Mouse (Mus musculus) forebrain, embryonic 10.5 days (tissue): ENCODE data around the gene Syngr3. TPM values are rescaled to one million over a fixed set of nuclear protein-coding genes. Genes with fewer than 3 reads are reported as not detected.
A peak's percentile ranks its signal among the peaks of the same experiment; 100 is the strongest.

Experiments used
- DNase-seq: peaks from one replicate; pipeline ENCODE4 v3.0.0-alpha.2; 2017; ENCODE audit warnings: low spot score; ENCODE audit errors: extremely low spot score
- H3K27ac ChIP-seq: fragments of 300-500 bp; sonication (generic); 2 replicates; pipeline ENCODE4 v1.5.1; 2016; ENCODE audit warnings: mild to moderate bottlenecking
- H3K27me3 ChIP-seq: fragments of 300-500 bp; sonication (generic); 2 replicates; pipeline ENCODE4 v1.6.1; 2016; ENCODE audit warnings: mild to moderate bottlenecking; ENCODE audit not compliant: poor library complexity, severe bottlenecking
- H3K36me3 ChIP-seq: fragments of 300-500 bp; sonication (generic); replicated peaks from 2 replicates; pipeline ENCODE4 v1.6.1; 2016; ENCODE audit warnings: mild to moderate bottlenecking, moderate library complexity
- H3K4me1 ChIP-seq: fragments of 300-500 bp; sonication (generic); 2 replicates; pipeline ENCODE4 v1.6.1; 2016
- H3K4me3 ChIP-seq: fragments of 300-500 bp; sonication (generic); 2 replicates; pipeline ENCODE4 v1.5.1; 2016; ENCODE audit warnings: mild to moderate bottlenecking, moderate library complexity
- H3K9me3 ChIP-seq: fragments of 300-500 bp; sonication (generic); 2 replicates; pipeline ENCODE4 v1.6.1; 2016; ENCODE audit warnings: mild to moderate bottlenecking, moderate library complexity
- WGBS: fragments of 180-500 bp; shearing (Covaris S2); methylation state at CpG from one replicate; pipeline ENCODE4 v1.1.7; 2016; 5-methylcytosine and 5-hydroxymethylcytosine counted together
- polyA plus RNA-seq: library from polyadenylated mRNA; unstranded; fragments of >200 nt; fragmentation: Nextera tagmentation; extraction: Ambion mirVana; gene quantifications from 2 replicates; pipeline ENCODE4 v1.2.1, GENCODE M21; 2016

Syngr3 gene
- polyA plus RNA-seq, 1 experiment from 2014 or later: 11.0 TPM

DNA sequence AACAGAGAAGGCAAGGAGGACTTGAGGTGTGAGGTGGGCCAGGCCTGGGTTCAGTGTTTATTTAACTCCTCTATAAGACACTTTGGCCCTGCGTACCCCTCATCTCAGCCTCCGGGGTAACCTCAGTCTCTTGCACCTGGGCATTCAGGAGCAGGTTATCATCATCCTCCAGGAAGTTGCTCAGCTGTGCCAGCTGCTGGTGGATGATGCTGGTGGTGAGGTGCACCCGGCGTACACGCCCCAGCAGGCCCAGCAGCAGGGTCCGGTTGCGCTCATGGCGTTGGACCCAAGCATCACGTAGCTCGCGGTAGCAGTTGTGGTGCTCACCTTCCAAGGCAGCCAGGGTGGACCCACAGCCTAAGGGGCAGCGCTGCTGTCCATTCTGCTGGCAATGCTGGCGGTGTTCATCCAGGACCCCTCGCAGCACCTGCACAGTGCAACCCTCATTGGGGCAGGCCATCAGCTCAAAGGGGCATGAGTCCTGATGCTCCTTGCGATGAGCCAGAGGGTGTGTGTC is 26.5 kb upstream of the Syngr3 start:
- Histone ChIP-seq H3K27ac (no peak overlapping the region), H3K4me3 (0 out of 2 replicates have a peak overlapping the region, but pooled peaks have one; percentile 12), H3K4me1 (peaks cover 21% of the 10 kb centered on the region), H3K27me3 (no peaks in the 10 kb centered on the region), H3K9me3 (no peaks in the 10 kb centered on the region), H3K36me3 (peaks cover 48% of the 10 kb centered on the region)
- DNase-seq: no peak
- 95% methylated on average over 15 of the region's 15 CpGs for WGBS

DNA sequence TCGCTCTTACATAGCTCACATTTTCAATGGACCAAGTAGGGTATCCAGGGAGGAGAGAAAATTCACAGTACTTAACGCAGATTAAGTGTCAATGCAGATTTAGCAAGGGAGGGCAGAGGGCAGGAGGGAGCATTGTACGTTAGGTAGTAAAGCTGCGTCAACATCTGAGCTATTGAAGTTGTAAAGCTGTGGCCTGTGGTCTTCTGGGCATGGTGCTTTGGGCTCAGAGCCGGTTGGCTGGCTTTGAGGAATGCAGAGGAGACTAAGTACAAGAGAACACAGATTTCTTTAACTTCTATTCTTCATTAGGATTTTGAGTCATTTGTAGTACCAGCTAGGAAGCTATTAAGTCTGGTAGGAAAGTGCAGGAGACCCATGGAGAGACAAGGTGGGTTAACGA is 25.8 kb upstream of the Syngr3 start:
- Histone ChIP-seq H3K9me3 (no peaks in the 10 kb centered on the region), H3K27me3 (no peaks in the 10 kb centered on the region), H3K36me3 (peaks cover 42% of the 10 kb centered on the region), H3K4me1 (peaks cover 17% of the 10 kb centered on the region), H3K4me3 (no peak overlapping the region), H3K27ac (no peak overlapping the region)
- DNase-seq: no peak
- WGBS: 50% methylated on average over 6 of the region's 6 CpGs

DNA sequence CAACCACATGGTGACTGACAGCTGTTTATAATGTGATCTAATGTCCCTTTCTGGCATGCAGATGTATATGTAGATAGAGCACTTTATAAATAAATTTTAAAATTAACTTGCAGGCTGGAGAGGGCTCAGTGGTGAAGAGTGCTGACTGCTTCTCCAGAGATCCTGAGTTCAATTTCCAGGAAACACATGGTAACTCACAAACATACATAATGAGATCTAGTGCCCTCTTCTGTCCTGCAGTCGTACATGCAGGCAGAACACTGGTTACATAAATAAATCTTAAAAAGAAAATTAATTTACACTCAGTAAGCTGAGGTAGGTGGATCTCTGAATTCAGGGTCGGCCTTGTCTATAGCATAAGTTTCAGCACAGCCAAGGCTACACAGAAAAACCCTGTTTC is 18.9 kb upstream of the Syngr3 start:
- H3K4me1 ChIP-seq: peaks cover 19% of the 10 kb centered on the region
- H3K4me3 ChIP-seq: no peak overlapping the region
- no peak for DNase-seq
- 36% methylated on average over 2 of the region's 2 CpGs for WGBS
- no peaks in the 10 kb centered on the region for H3K27me3 ChIP-seq
- H3K9me3 ChIP-seq: no peaks in the 10 kb centered on the region
- H3K27ac ChIP-seq: no peak overlapping the region
- H3K36me3 ChIP-seq: peaks cover 23% of the 10 kb centered on the region

DNA sequence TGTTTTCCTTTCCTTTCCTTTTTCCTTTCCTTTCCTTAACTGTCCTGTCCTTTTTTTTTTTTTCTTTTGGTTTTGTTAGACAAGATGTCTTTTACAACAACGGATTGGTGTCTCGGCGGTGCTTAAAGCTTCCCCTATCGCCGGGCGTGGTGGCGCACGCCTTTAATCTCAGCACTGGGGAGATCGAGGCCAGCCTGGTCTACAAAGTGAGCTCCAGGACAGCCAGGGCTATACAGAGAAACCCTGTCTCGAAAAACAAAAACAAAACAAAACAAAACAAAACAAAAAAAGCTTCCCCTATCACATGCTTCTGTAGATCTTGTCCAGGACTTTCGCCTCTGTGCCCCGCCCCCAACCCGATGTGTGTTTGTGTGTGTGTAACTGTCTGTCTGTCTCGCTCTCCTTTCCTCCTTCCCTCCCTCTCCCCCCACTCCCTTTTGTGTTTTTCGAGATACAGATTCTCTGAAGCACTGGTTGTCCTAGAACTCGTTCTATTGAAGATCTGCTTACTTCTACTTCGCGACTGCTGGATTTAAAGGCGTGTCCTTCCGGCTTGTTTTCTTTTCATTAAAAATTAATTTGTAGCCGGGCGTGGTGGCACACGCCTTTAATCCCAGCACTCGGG is 18.2 kb upstream of the Syngr3 start:
- Histone ChIP-seq H3K9me3 (no peaks in the 10 kb centered on the region), H3K4me3 (peak overlapping the region; percentile 92), H3K27me3 (no peaks in the 10 kb centered on the region), H3K4me1 (peaks cover 19% of the 10 kb centered on the region), H3K36me3 (peaks cover 29% of the 10 kb centered on the region), H3K27ac (peak overlapping the region; percentile 90)
- 7% methylated on average over 24 of the region's 24 CpGs for WGBS
- DNase-seq: no peak

DNA sequence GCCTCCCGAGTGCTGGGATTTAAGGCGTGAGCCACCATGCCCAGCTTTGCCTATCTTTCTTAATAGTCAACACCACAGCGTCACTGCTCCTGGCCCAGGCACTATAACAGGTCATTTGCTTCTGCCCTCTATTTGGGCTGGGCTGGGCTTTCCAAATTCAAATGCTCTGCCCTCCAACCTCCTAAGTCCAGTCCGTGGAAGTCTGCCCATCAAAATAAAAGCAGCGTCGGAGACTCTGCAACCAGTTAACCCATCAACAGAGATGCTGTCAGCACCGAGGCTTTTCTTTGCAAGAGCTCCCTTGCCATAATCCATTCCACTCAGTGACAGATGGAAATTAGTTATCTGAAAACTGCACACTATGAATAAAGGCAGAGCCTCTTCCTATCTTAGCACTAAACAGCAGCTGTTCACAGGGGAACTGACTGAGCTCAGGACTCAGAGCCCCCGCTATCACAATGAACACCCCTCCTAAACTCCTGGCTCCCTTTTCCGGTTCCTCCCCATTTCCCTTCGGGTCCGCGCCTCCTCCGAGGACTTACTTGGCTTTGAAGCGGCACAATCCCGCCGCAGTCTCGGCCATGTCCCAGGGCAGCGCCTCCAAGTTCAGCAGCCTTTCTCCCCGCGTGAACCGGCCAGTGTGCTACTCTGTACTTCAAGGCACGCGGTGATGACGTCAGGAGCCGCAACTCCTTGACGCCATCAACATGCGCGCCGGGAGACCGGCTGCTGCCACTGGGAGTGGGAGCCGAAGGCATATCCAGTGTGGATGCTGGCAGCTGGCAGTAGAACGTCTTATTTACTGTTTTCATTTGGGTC is 17.4 kb upstream of the Syngr3 start, which contains the start of gene Tbl3:
TSS of gene Tbl3 (minus strand) at position 679 of the 819 bp plus-strand sequence.
- peaks cover 19% of the 10 kb centered on the region for H3K4me1 ChIP-seq
- peak within 1 kb of the TSS; percentile 92 for H3K4me3 ChIP-seq
- H3K27me3 ChIP-seq: no peaks in the 10 kb centered on the region
- peaks cover 36% of the 10 kb centered on the region for H3K36me3 ChIP-seq
- DNase-seq: peak; percentile 94
- 5% methylated on average over 32 of the region's 32 CpGs for WGBS
- H3K27ac ChIP-seq: peak within 1 kb of the TSS; percentile 90
- no peaks in the 10 kb centered on the region for H3K9me3 ChIP-seq

DNA sequence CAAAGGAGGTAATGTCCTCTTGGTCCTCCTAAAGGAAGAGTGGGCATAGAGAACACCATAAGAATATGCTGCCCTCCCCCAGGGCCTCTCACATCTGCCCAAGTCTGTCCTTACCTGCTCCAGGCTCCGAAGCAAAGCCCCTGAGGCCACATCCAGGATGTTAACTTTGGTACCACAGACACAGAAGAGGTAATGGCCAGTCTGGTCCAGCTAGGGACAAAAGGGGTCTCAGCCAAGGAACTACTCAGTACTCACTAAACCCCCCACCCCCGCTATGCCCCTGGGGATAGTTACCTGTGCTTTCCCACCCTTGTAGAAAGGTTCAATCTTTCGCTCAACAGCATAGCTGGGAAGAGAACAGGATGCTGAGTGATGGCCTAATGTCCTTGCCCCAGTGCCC is 16.1 kb upstream of the Syngr3 start:
- peaks cover 19% of the 10 kb centered on the region for H3K4me1 ChIP-seq
- H3K9me3 ChIP-seq: no peaks in the 10 kb centered on the region
- peaks cover 50% of the 10 kb centered on the region for H3K36me3 ChIP-seq
- WGBS: 95% methylated on average over 3 of the region's 3 CpGs
- peak overlapping the region; percentile 92 for H3K4me3 ChIP-seq
- no peaks in the 10 kb centered on the region for H3K27me3 ChIP-seq
- H3K27ac ChIP-seq: no peak overlapping the region
- DNase-seq: no peak

DNA sequence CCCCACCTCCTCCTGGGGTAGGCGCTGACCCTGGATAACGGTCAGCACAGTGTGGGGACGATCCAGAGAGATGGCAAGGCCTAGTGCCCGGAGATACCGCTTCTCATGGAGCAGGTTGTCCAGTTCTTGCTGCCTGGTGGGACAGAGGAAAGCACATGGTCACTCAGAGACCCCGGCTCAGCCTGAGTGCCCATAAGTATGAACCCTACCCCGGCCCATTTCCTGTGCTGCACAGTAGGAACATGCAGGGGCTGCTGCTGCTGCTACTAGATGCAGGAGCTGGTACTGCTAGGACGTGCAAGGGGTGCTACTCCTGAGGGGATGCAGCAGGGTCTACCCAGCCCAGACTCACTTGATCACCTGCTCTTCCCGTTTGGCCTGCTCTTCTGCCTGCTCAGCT is 11.5 kb upstream of the Syngr3 start:
- Histone ChIP-seq H3K4me1 (peaks cover 32% of the 10 kb centered on the region), H3K4me3 (0 out of 2 replicates have a peak overlapping the region, but pooled peaks have one; percentile 3), H3K36me3 (peaks cover 66% of the 10 kb centered on the region), H3K27ac (no peak overlapping the region), H3K9me3 (no peaks in the 10 kb centered on the region), H3K27me3 (0 out of 2 replicates have a peak, but pooled peaks cover 6% of the 10 kb centered on the region)
- no peak for DNase-seq
- WGBS: 90% methylated on average over 9 of the region's 9 CpGs

DNA sequence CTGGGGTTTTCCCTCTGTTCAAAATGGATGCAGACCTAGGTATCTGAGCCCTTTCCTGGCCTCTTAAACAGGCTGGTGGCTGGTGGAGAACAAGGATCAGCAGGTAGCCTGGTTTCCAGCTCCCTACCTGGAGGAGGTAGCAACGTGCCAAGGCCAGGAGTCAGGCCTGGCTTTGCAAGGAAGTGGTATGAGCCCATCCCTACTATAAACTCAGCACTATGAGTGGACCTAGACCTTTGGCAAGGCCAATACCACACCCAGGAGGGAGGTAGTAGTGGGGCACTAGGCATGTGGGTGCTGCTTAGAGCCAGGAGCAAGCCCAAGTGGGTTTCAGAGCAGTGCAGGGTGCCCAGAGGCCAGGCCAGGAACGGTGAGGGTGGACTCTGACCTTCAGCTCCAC is 9.7 kb upstream of the Syngr3 start:
- Histone ChIP-seq H3K36me3 (peaks cover 52% of the 10 kb centered on the region), H3K27me3 (0 out of 2 replicates have a peak, but pooled peaks cover 6% of the 10 kb centered on the region), H3K27ac (no peak overlapping the region), H3K4me1 (peaks cover 36% of the 10 kb centered on the region), H3K9me3 (no peaks in the 10 kb centered on the region), H3K4me3 (no peak overlapping the region)
- 79% methylated on average over 2 of the region's 2 CpGs for WGBS
- DNase-seq: no peak

DNA sequence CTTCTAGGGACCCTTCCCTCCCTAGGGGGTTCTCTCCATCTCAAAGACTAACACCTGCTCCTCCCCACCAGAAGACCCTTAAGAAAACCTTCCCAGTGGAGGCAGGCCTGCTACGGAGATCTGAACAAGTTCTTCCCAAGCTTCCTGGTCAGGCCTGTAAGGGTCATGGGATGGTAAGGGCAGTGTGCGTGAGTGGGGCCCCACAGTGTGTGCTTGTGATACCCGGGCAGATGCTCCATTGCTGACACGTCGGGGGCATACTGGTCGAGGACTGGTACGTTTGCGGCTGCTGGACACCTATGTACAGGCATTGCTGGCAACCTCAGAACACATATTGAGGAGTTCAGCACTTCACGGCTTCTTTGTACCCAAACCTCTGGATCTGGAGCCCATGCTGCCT is 9.0 kb upstream of the Syngr3 start:
- H3K9me3 ChIP-seq: no peaks in the 10 kb centered on the region
- DNase-seq: no peak
- H3K4me1 ChIP-seq: peaks cover 41% of the 10 kb centered on the region
- peaks cover 50% of the 10 kb centered on the region for H3K36me3 ChIP-seq
- H3K27me3 ChIP-seq: 0 out of 2 replicates have a peak, but pooled peaks cover 6% of the 10 kb centered on the region
- H3K4me3 ChIP-seq: no peak overlapping the region; the same call in 1 of the 2 replicates
- H3K27ac ChIP-seq: 0 out of 2 replicates have a peak overlapping the region, but pooled peaks have one; percentile 13
- WGBS: 70% methylated on average over 9 of the region's 9 CpGs

DNA sequence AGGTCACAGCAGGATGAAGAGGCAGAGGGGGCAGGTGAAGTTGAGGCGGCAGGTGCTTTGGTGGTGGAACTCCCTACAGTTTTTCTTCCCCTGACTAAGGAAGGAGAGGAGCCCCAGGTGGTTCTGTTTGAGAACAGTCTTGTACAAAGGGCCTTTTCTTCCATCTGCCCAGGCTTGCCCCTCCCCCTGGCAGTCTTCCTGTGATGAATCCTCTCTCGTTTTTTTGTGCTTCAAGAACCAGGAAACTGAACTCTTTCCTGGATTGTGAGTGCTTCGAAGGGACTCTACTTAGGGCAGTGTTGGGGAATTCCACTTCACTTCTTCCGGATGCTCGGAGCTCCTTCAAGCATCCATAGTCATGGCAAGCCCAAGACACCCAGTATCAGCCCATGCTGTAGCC is 8.2 kb upstream of the Syngr3 start:
- DNase-seq: no peak
- peaks cover 49% of the 10 kb centered on the region for H3K36me3 ChIP-seq
- 0 out of 2 replicates have a peak overlapping the region, but pooled peaks have one; percentile 13 for H3K27ac ChIP-seq
- H3K27me3 ChIP-seq: 0 out of 2 replicates have a peak, but pooled peaks cover 6% of the 10 kb centered on the region
- 26% methylated on average over 5 of the region's 5 CpGs for WGBS
- no peaks in the 10 kb centered on the region for H3K9me3 ChIP-seq
- peaks cover 41% of the 10 kb centered on the region for H3K4me1 ChIP-seq
- 0 out of 2 replicates have a peak overlapping the region, but pooled peaks have one; percentile 12 for H3K4me3 ChIP-seq

DNA sequence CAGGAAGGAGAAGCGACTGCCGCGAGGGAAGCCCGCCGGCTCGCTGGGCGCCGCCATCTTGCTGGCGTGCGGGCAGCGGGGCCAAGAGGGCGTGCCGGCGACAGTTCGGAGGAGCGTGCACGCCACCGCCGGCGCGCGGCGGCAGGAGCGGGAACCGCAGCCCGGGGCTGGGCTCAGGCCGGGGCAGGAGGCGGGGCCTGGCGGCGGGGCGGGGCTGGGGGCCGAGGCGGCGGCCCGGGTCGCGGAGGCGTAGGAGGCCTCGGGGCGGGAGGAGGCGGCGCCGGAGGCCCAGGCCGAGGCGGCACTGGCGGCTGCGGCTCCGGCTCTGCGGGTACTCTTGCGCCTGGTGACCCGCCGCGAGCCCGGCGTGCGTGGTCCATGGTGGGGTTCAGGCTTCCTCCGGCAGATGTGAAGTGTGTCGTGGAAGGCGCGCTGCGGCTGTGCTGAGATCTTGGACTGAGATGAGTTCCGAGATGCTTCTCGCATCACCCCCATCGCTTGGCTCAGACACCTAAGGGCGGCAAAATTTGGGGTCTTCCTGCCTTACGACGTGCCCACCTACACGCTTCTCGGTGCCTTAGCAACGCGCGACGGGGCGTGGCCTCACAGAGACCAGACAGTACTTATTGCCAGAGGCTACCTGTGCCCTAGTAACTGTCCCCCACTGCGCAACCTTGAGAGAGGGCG is 6.4 kb upstream of the Syngr3 start, which contains the start of the genes Gfer and Noxo1:
TSS of gene Gfer (minus strand) at position 146 of the 687 bp plus-strand sequence.
TSS of gene Noxo1 (plus strand) at position 224 of the 687 bp plus-strand sequence.
- peak; percentile 83 for DNase-seq
- Histone ChIP-seq H3K9me3 (no peaks in the 10 kb centered on the region), H3K27ac (peak within 1 kb of the TSS; percentile 94), H3K4me3 (peak within 1 kb of the TSS; percentile 84), H3K36me3 (peaks cover 43% of the 10 kb centered on the region), H3K4me1 (peaks cover 41% of the 10 kb centered on the region), H3K27me3 (peaks cover 17% of the 10 kb centered on the region)
- under 1% methylated on average over 76 of the region's 76 CpGs for WGBS

DNA sequence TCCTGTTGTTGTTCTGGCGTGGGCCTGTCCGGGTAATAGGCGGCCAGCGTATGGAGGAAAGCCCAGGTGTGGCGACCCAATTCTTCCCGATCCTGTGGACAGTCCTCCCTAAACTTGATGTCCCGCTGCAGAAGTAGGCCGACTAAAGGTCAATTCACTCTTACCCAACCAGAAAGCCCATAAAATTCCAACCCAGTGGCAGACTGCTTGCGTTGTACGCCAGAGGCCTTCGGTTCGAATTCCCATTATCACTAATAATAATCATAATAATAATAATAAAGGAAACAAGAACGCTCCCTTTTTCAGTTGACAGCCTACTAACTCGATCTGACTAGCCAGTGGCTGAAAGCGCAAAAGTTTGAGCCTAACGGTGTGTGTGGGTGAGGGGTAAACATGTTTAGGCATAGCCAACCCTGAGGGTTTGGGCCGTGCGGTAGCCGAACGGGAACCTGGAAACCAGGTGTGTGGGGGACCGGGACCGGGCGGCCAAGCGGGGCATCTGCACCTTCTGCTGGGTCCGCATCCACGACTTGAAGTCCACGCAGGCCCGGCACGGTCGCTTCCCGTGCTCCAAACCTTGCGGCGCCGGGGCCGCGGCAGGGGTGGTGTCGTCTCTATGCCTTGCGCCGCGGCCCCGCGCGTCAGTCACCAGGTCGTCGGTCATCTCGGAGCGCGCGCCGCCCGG is 5.7 kb upstream of the Syngr3 start:
- no peak for DNase-seq
- peaks cover 24% of the 10 kb centered on the region for H3K27me3 ChIP-seq
- no peaks in the 10 kb centered on the region for H3K9me3 ChIP-seq
- peak overlapping the region; percentile 94 for H3K27ac ChIP-seq
- 7% methylated on average over 51 of the region's 51 CpGs for WGBS
- peaks cover 41% of the 10 kb centered on the region for H3K4me1 ChIP-seq
- peak overlapping the region; percentile 84 for H3K4me3 ChIP-seq
- peaks cover 36% of the 10 kb centered on the region for H3K36me3 ChIP-seq
